Mouse (Mus musculus): ENCODE data around the gene Agpat1.

Agpat1 gene

GRCm38 (mm10) chr17:34630761-34631301 lies 26.8 kb downstream of the Agpat1 start:
- no peak for DNase-seq (ENCODE audit: low read depth, low spot score)

GRCm38 (mm10) chr17:34631647-34632046 lies 27.6 kb downstream of the Agpat1 start:
- no peak for DNase-seq (ENCODE audit: low read depth, low spot score)

DNA sequence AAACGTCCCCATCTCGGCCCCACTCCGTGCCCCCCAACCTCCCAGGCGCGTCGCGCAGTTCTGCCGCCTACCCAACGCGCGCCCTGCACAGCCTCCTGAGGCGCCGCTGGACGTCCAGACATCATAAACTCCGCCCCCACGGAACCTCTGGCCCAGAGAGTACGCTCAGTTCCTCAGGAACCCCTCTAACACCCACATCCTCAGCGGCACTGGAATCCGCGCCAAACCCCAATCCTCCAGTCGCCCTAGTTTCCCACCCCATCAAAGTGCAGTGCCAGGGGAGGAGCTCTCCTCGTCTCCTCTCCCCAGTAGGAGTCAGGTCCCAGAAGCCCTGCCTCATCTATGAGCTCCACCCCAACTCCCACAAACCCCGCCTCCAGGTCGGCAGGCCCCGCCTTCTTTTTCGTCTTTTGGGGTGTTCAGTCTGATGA lies 28.2 kb downstream of the Agpat1 start:
- peak; percentile 79 for DNase-seq (ENCODE audit: low read depth, low spot score)

- no peak for DNase-seq (ENCODE audit: low read depth, low spot score)
Observed at GRCm38 (mm10) chr17:34635671-34636070, 31.6 kb downstream of the Agpat1 start.

GRCm38 (mm10) chr17:34637459-34637858 lies 33.4 kb downstream of the Agpat1 start:
- DNase-seq (ENCODE audit: low read depth, low spot score), result no peak

DNA sequence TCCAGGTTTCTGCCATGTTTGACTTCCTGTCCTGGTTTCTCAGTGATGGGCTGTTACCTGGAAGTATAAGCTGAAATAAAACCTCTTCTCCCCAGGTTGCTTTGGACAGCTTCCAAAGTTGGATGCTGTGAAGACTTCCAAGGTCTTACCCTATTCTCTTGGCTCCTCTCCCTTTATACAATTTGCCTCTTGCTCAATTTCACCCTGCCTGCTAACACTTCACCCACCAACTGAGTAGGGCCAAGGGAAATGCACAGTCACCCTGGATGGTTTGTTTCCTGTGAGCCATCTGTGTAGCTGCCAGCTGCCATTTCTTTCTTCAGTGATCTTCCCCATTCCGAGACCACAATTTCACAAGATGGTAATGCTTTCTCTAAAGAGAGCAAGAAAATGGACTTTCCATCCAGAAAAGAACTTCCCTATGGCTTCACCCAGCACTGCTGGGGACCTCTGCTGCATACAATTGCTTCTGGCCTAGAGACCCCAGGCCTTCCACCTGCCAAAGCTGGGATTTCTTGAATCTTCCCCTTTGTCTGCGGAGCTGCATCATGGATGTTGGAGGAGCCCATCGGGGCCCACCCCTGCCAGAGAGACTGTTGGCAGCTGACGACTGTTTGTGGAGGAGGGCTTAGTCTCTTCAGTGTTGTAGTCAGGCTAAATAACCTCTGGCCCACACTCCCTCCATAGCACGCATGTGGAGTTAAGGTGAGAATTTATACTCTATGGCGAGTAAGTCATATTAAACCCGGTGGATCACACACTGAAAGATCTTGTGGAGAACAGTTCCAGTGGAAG lies 35.6 kb downstream of the Agpat1 start:
- no peak for DNase-seq (ENCODE audit: low read depth, low spot score)

- no peak for DNase-seq (ENCODE audit: low read depth, low spot score)
Observed at GRCm38 (mm10) chr17:34640778-34641601, 36.9 kb downstream of the Agpat1 start.

DNA sequence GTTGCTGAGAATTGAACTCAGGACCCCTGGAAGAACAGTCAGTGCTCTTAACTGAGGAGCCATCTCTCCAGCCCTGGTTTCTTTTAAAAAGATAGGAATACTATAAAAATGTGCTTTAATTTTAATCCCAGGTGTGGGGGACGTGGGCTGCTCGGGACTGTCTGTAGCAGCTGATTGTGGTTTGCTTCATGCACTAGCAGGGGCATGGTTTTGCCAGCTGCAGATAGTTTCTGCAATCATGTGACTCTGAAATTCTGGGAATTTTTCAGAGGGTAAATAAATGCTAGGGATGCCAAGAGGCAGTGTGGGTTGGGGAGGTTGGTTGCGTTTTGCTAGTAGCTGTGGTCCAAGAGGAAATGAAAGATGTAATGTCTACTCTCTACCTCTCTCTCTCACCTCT lies 37.9 kb downstream of the Agpat1 start:
- no peak for DNase-seq (ENCODE audit: low read depth, low spot score)

- DNase-seq (ENCODE audit: low read depth, low spot score), result no peak
Observed at GRCm38 (mm10) chr17:34643379-34643778, 39.3 kb downstream of the Agpat1 start.

DNA sequence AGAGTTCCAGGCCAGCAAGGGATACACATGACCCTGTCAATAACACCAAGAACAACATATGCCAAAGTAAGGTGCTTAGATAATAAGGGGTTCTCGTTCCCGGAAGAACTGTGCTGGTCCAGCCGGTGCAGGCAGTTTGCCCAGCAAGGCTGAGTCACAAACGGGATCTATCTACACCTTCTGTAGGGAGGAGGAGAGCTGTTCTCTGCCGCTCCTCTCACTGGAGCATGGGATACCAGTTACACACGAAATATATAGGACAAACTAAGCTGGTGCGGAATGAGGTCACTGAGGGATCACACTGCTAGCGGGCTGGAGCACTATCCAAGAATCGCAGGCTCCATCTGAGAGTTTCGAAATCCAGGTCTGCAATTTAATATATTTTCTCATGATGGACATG lies 39.9 kb downstream of the Agpat1 start:
- DNase-seq (ENCODE audit: low read depth, low spot score), result no peak

DNA sequence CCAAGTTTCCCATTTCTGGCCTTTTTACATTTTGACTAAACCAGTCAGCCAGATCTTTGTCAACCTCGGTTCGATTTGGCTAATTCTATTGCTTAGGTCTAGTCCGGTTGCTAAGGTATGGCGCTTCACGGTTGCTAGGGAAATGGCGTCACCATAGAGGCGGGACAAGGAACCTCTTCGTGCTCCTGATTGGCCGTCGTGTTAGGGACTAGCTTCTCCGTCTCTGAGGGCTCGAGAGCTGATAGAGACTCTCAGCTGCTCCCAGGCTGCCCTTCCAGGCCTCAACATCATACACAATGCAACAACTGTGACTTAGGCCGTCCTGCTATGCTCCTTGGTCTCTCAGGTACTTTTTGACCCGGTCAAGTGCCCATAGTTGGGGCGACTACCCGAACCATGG lies 40.5 kb downstream of the Agpat1 start, which contains the start of gene Fkbpl:
Gene Fkbpl, plus strand, starts transcription at position 157 of the 400 bp plus-strand sequence.
- DNase-seq (ENCODE audit: low read depth, low spot score), result peak; percentile 96

- no peak for DNase-seq (ENCODE audit: low read depth, low spot score)
Observed at GRCm38 (mm10) chr17:34645256-34645829, 41.3 kb downstream of the Agpat1 start.

DNA sequence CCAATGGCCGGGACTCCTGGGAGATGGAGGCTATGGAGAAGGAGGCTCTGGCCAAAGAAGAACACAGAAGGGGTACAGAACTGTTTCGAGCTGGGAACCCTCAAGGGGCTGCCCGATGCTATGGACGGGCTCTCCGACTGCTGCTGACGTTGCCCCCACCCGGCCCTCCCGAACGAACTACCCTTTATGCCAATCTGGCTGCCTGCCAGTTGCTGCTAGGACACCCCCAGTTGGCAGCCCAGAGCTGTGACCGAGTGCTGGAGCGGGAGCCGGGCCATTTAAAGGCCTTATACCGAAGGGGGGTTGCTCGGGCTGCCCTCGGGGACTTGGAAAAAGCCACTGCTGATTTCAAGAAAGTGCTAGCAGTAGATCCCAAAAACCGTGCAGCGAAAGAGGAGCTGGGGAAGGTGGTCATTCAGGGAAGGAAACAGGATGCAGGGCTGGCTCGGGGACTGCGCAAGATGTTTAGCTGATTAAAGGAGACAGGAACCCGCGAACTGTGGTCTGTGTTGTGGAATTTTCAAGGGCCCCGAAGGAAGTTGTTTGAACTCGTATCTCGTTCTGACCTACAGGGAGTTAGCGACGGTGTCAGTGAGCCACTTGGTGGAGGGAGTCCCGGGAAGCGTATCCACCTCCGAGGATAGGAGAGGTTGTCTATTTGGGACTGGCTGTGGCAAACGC lies 41.9 kb downstream of the Agpat1 start:
- DNase-seq (ENCODE audit: low read depth, low spot score), result no peak

DNA sequence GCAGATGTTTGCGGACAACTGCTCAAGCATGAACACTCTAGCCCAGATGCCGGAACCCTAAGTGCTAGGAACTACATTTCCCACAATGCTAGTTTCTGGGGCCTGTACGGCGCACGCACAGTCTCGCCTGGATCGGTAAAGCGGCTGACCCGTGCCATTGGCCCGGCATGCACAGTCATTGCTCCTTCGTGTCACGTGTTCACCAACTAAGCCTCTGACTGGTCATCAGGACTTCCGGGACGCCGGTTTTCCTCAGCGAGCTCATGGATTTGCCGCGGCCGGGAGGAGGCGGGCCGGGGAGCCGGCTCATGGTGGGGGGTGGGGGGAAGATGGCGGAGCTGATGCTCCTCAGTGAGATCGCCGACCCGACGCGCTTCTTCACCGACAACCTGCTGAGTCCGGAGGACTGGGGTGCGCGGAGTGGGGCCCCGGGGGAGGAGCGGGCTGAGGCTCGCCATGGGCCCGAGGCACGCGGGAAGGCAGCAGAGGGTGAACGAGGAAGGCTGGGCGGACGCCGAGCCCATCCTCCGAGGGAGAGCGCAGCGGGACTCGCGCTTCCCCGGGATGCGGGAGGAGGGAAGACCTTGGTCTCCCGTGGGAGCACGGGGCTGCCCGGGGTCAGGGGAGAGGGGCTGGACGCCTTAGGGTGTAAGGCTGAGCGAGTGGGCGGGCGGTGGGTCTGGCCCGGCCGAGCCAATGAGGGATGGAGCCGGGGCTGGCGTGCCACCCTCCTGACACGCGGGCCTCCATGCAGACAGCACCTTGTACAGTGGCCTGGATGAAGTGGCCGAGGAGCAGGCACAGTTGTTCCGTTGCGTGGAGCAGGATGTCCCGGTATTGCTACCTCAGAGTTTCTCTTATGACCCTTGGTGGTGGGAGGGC lies 43.1 kb downstream of the Agpat1 start, which contains the start of gene Atf6b:
Gene Atf6b, plus strand, starts transcription at position 241 of the 882 bp plus-strand sequence.
- DNase-seq (ENCODE audit: low read depth, low spot score), result peak; percentile 97

GRCm38 (mm10) chr17:34648141-34648890 lies 44.3 kb downstream of the Agpat1 start:
- DNase-seq (ENCODE audit: low read depth, low spot score), result peak; percentile 61

- DNase-seq (ENCODE audit: low read depth, low spot score), result peak; percentile 90
Observed at GRCm38 (mm10) chr17:34649106-34649864, 45.2 kb downstream of the Agpat1 start.

DNA sequence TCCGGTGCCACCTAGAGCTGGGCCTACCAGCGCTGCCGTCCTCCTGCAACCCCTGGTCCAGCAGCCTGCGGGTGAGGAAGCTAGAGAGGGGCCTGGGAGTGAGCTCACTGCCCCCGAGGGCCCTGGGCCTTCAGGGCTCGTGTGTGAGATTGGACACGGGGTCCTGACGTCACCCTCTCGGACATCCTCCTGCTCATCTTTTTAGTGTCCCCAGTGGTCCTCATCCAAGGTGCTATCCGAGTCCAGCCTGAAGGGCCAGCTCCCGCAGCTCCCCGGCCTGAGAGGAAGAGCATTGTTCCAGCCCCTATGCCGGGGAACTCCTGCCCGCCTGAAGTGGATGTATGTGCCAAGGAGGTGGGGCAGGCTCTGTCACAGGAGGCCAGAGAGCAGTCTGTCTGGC lies 46.7 kb downstream of the Agpat1 start:
- no peak for DNase-seq (ENCODE audit: low read depth, low spot score)

- DNase-seq (ENCODE audit: low read depth, low spot score), result no peak
Observed at GRCm38 (mm10) chr17:34651507-34652221, 47.6 kb downstream of the Agpat1 start.

Measured in A20 (cell line).